Mouse (Mus musculus) liver, adult 2 months (tissue): ENCODE data around the gene Keap1. TPM values are rescaled to one million over a fixed set of nuclear protein-coding genes. Genes with fewer than 3 reads are reported as not detected.

Source experiments
- DNase-seq: peaks from one replicate; pipeline ENCODE4 v3.0.0-alpha.2; 2011; ENCODE audit warnings: low read depth, low spot score; ENCODE audit errors: extremely low read depth
- H3K27ac ChIP-seq: fragments of 200-500 bp; replicated peaks from 2 replicates; pipeline ENCODE4 v1.5.1; 2012; ENCODE audit warnings: low read depth, mild to moderate bottlenecking, control low read depth, inconsistent platforms, low read length; ENCODE audit not compliant: insufficient read depth
- H3K27me3 ChIP-seq: fragments of 200-500 bp; 2 replicates; pipeline ENCODE4 v1.6.1; 2012; ENCODE audit warnings: mild to moderate bottlenecking, moderate library complexity, low read length, inconsistent platforms; ENCODE audit not compliant: control insufficient read depth, insufficient read depth
- H3K36me3 ChIP-seq: fragments of 200-500 bp; 2 replicates; pipeline ENCODE4 v1.6.1; 2012; ENCODE audit warnings: low read length, inconsistent platforms; ENCODE audit not compliant: control insufficient read depth, insufficient read depth
- H3K4me1 ChIP-seq: fragments of 200-500 bp; 2 replicates; pipeline ENCODE4 v1.6.1; 2011; ENCODE audit warnings: low read length; ENCODE audit not compliant: control insufficient read depth, insufficient read depth
- H3K4me3 ChIP-seq: fragments of 200-500 bp; 2 replicates; pipeline ENCODE4 v1.5.1; 2011; ENCODE audit warnings: low read depth, mild to moderate bottlenecking, control low read depth, low read length, moderate library complexity; ENCODE audit not compliant: insufficient read depth
- H3K79me2 ChIP-seq: fragments of 200-500 bp; 2 replicates; pipeline ENCODE4 v1.6.1; 2012; ENCODE audit warnings: inconsistent platforms, mild to moderate bottlenecking, low read length, moderate library complexity; ENCODE audit not compliant: control insufficient read depth, insufficient read depth
- H3K9ac ChIP-seq: fragments of 200-500 bp; 2 replicates; pipeline ENCODE4 v1.6.1; 2012; ENCODE audit warnings: low read depth, mild to moderate bottlenecking, control low read depth, inconsistent platforms, low read length
- CTCF ChIP-seq: fragments of 200-500 bp; IDR thresholded peaks from 2 replicates; pipeline ENCODE4 v1.5.1; 2011; ENCODE audit warnings: low read depth, low read length, control low read depth
- POLR2A ChIP-seq: fragments of 200-500 bp; IDR thresholded peaks from 2 replicates; pipeline ENCODE4 v1.6.1; 2011; ENCODE audit warnings: low read length, control low read depth; ENCODE audit not compliant: insufficient read depth; ENCODE audit errors: extremely low read depth
- WGBS: fragments of 180-500 bp; shearing (Covaris S2); methylation state at CpG from one replicate; pipeline ENCODE4 v1.1.7; 2018; 5-methylcytosine and 5-hydroxymethylcytosine counted together
- polyA plus RNA-seq: library from polyadenylated mRNA; depleted of rRNA; stranded (reverse); fragments of >200 nt; gene quantifications from 2 replicates; pipeline ENCODE4 v1.2.3, GENCODE M21; 2012
- total RNA-seq: library from RNA; depleted of rRNA; stranded (reverse); fragments of >200 nt; gene quantifications from 2 replicates; pipeline ENCODE4 v1.2.3, GENCODE M21; 2014

The Keap1 gene
- total and polyA plus RNA-seq, 2 experiments: 29.5 to 76.4 TPM

DNA sequence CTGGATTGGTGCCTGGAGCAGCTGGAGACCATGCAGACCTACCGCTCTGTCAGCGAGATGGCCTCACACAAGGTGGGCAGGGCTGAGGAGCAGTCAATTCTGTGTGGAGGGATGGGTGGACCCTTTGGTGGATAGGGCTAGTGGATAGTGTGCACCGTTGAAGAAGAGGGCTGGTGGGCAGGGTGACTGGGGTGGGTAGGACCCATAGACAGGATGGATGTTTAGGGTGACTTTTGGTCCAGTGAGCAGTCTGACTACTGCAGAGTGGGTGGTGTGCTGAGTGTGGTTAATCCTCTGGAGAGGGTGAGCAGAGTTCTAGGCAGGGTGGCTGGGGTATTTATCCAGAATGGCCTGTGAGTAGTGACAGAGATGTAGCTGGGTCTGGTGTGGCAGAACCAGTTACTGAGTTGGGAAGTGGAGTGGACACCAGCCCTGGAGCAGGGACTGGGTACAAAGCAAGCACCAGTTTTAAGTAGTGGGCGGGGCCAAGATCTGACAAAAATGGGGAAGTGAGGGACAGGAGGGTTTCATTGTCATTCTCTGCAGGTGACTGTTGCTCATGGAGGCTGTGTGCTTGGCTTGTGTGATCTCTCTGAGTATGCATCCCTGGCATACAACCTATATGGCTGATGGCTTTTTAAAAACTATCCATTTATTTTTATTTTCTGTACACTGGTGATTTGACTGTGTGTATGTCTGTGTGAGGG, 44.2 kb downstream of the Keap1 start:
- no peak for TF ChIP-seq CTCF
- TF ChIP-seq POLR2A: no peak
- Histone ChIP-seq H3K36me3 (peaks cover 3% of the 10 kb centered on the region; the same call in 1 of the 2 replicates), H3K27me3 (no peaks in the 10 kb centered on the region), H3K4me1 (no peaks in the 10 kb centered on the region), H3K79me2 (no peaks in the 10 kb centered on the region), H3K9ac (no peak overlapping the region), H3K27ac (no peak overlapping the region), H3K4me3 (no peak overlapping the region)
- no peak for DNase-seq
- 90% methylated on average over 4 of the region's 4 CpGs for WGBS

DNA sequence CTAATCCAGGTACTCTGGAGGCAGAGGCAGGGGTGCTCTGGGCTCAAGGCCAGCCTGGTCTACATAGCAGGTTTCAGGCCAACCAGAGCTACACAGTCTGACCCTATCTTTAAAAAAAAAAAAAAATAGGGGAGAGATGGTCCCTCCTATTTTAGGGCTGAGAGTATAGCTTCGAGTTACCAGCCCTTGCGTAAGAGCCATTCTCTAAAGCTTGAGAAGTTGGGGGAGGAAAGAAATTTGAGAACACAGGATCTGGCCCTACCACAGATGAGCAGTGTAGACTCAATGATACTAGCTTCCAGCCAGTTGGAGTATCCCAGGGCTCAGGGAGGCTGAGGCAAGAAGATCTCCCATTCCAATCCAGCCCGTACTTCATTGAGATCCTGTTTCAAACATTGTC, 45.4 kb downstream of the Keap1 start:
- no peak for TF ChIP-seq POLR2A
- no peak for TF ChIP-seq CTCF
- no peak overlapping the region for H3K4me3 ChIP-seq
- no peak for DNase-seq
- WGBS: 83% methylated on average over 3 of the region's 3 CpGs
- no peaks in the 10 kb centered on the region for H3K4me1 ChIP-seq
- no peaks in the 10 kb centered on the region for H3K79me2 ChIP-seq
- H3K27me3 ChIP-seq: no peaks in the 10 kb centered on the region
- peaks cover 3% of the 10 kb centered on the region; the same call in 1 of the 2 replicates for H3K36me3 ChIP-seq
- H3K9ac ChIP-seq: no peak overlapping the region
- H3K27ac ChIP-seq: no peak overlapping the region

DNA sequence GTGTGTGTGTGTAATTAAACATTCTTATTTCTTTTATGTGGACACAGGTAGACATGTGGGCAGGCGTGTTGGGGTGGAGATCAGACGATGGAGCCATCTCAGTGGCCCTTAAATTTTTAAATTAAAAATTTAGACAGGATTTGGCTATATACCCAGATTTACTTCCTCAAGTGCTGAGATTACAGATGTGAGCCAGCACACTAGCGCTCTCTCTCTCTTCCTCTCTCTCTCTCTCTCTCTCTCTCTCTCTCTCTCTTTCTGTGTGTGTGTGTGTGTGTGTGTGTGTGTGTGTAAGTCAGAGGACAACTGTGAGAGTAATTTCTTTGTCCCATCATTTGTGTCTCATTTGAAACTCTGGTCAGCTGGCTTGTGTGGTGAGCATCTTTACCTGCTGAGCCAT, 48.5 kb downstream of the Keap1 start:
- H3K79me2 ChIP-seq: no peaks in the 10 kb centered on the region
- WGBS: 80% methylated on average over 3 of the region's 3 CpGs
- peaks cover 2% of the 10 kb centered on the region; the same call in 1 of the 2 replicates for H3K4me1 ChIP-seq
- H3K27me3 ChIP-seq: no peaks in the 10 kb centered on the region
- H3K4me3 ChIP-seq: no peak overlapping the region
- DNase-seq: no peak
- H3K27ac ChIP-seq: no peak overlapping the region
- TF ChIP-seq POLR2A (no peak), CTCF (no peak)
- no peak overlapping the region for H3K9ac ChIP-seq
- peaks cover 3% of the 10 kb centered on the region; the same call in 1 of the 2 replicates for H3K36me3 ChIP-seq

DNA sequence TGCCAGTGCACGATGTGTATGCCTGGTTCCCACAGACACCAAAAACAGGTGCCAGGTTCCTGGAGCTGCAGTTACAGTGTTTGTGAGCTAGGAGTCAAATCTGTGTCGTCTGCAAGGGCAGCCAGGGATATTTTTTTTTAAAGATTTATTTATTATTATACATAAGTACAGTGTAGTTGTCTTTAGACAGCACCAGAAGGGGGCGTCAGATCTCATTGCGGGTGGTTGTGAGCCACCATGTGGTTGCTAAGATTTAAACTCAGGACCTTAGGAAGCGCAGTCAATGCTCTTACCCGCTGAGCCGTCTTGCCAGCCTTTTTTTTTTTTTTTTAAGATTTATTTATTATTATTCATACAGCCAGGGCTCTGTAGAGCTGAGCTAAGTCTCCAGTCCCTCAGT, 49.3 kb downstream of the Keap1 start:
- H3K4me1 ChIP-seq: peaks cover 6% of the 10 kb centered on the region
- WGBS: 72% methylated on average over 7 of the region's 7 CpGs
- H3K9ac ChIP-seq: no peak overlapping the region
- no peaks in the 10 kb centered on the region for H3K79me2 ChIP-seq
- H3K27me3 ChIP-seq: no peaks in the 10 kb centered on the region
- H3K4me3 ChIP-seq: no peak overlapping the region
- peaks cover 3% of the 10 kb centered on the region; the same call in 1 of the 2 replicates for H3K36me3 ChIP-seq
- TF ChIP-seq POLR2A (no peak), CTCF (peak; percentile 8; the same call in 1 of the 2 replicates)
- no peak for DNase-seq
- H3K27ac ChIP-seq: no peak overlapping the region

DNA sequence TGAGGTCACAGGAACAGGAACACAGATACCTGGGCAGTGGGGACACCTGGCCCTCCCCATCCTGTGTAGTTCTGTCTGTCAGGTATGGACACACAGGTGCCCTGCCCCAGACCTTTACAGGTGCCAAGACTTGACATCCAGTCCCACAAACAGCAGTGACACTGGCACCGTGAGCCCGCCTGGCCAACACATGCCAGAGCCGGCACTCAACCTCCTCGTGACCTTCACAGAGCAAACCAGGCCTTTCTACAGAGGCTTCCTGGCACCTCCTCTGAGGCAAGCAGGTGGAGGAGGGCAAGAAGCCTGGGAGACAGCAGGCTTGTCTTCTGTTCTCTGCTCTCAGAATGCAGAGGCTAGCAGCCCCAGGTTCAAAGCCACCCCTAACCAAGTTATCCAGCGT, 53.7 kb downstream of the Keap1 start:
- H3K4me1 ChIP-seq: peaks cover 9% of the 10 kb centered on the region
- WGBS: 40% methylated on average over 5 of the region's 5 CpGs
- H3K9ac ChIP-seq: no peak overlapping the region
- H3K79me2 ChIP-seq: no peaks in the 10 kb centered on the region
- TF ChIP-seq CTCF: no peak
- TF ChIP-seq POLR2A: no peak
- no peaks in the 10 kb centered on the region for H3K27me3 ChIP-seq
- no peak overlapping the region for H3K4me3 ChIP-seq
- DNase-seq: peak; percentile 37
- 0 out of 2 replicates have a peak overlapping the region, but pooled peaks have one; percentile 4 for H3K27ac ChIP-seq
- no peaks in the 10 kb centered on the region for H3K36me3 ChIP-seq

DNA sequence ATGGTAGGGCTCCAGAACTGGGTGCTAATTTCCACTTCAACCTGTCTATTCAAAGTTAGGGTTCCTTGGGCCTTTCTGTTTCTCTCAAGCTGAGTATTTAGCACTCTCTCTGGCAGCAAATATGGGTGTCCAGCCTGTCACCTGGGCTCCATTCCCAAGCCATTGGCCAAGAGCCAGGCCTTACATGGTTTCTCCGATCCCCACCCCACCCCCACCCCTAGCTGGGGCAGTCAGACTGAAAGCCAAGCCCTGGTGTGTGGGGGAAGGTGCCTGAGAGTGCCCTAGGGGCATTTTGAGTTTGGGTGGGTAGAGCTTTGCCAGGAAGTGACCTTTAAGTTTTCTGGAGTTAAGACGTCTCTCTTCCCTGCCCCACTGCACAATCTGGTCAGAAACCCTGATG, 54.4 kb downstream of the Keap1 start:
- Histone ChIP-seq H3K79me2 (no peaks in the 10 kb centered on the region), H3K9ac (peak overlapping the region; percentile 69; the same call in 1 of the 2 replicates), H3K4me1 (peaks cover 9% of the 10 kb centered on the region), H3K27me3 (no peaks in the 10 kb centered on the region), H3K36me3 (no peaks in the 10 kb centered on the region), H3K4me3 (peak overlapping the region; percentile 76; the same call in 1 of the 2 replicates), H3K27ac (peak overlapping the region; percentile 42)
- peak; percentile 54 for DNase-seq
- WGBS: 8% methylated on average over 2 of the region's 2 CpGs
- TF ChIP-seq CTCF (no peak), POLR2A (no peak)
